Mouse (Mus musculus): ENCODE results near the gene Cenpe. TPM values are rescaled to one million over a fixed set of nuclear protein-coding genes. Genes with fewer than 3 reads are reported as not detected.

Cenpe gene
- total RNA-seq (2023) = 1.4 TPM

GRCm38 (mm10) chr3:135211805-135212657 lies at the start of gene Cenpe:
Gene Cenpe (plus strand): TSS chr3:135212537.

GRCm38 (mm10) chr3:135280669-135281415 lies 68.5 kb downstream of the Cenpe start, which contains the start of gene Bdh2:
Gene Bdh2 (plus strand): TSS chr3:135281221.

GRCm38 (mm10) chr3:135307411-135308259 lies 95.3 kb downstream of the Cenpe start, which contains the start of gene Slc9b2:
Gene Slc9b2 (plus strand): TSS chr3:135307700.

Other genes starting within 250 kb of the Cenpe start
- gene Bdh2, start 68.7 kb downstream of the Cenpe start, total RNA-seq (2023) = not detected
- gene Slc9b2, start 95.2 kb downstream of the Cenpe start, total RNA-seq (2023) = not detected
- gene Slc9b1, start 135.5 kb downstream of the Cenpe start, total RNA-seq (2023) = not detected
- 47.6 TPM for gene Cisd2, start 211.4 kb downstream of the Cenpe start, total RNA-seq (2023)
- gene Ube2d3, start 225.6 kb downstream of the Cenpe start, total RNA-seq (2023) = 481 TPM